Mouse (Mus musculus) heart, postnatal 36 days (tissue): Measurements from ENCODE around the gene Man1b1. TPM values are rescaled to one million over a fixed set of nuclear protein-coding genes. Genes with fewer than 3 reads are reported as not detected.

ENCODE experiments used
- DNase-seq, 2 experiments: peaks; one replicate each; pipeline ENCODE4 v3.0.0; 2021 to 2022
- intact Hi-C: fragments of 180-260 bp; cut with DNase I; formaldehyde crosslinking; loops from one replicate; pipeline ENCODE4 v1.15.1; 2025
- total RNA-seq, 2 experiments: library from RNA; stranded (reverse); gene quantifications; 2 replicates each; pipeline ENCODE4 v1.2.3; 2021

Man1b1 gene
- total RNA-seq = 10 to 100 TPM; 21.9 to 23.2 TPM

GRCm38 (mm10) chr2:25332286-25333160, at the start of gene Man1b1:
TSS of gene Man1b1 (plus strand) at chr2:25332338.
- intact Hi-C loops = loop anchor here (2.0 to 5.0 kb wide), 4 partner anchors 60 to 135 kb away; partner anchors contain the start of genes Abca2, Anapc2, Ssna1 and Tmem203
- DNase-seq = peak; percentile 100

GRCm38 (mm10) chr2:25285551-25285950, 46.6 kb upstream of the Man1b1 start:
- intact Hi-C loops = no loop called here
- no peak for DNase-seq

GRCm38 (mm10) chr2:25286314-25286713, 45.8 kb upstream of the Man1b1 start:
- intact Hi-C loops = no loop called here
- DNase-seq = no peak

GRCm38 (mm10) chr2:25286837-25287636, 45.1 kb upstream of the Man1b1 start:
- intact Hi-C loops = no loop called here
- no peak for DNase-seq

- intact Hi-C loops = no loop called here
These were observed 44.0 kb upstream of the Man1b1 start, which contains the start of gene Tmem210 for GRCm38 (mm10) chr2:25287927-25288649. TSS of gene Tmem210 (plus strand) at chr2:25288145.

GRCm38 (mm10) chr2:25288734-25289345, 43.3 kb upstream of the Man1b1 start:
- no peak for DNase-seq
- intact Hi-C loops = no loop called here

More at GRCm38 (mm10) chr2:25287927-25288649, 44.0 kb upstream of the Man1b1 start, which contains the start of gene Tmem210:
- no peak for DNase-seq

- intact Hi-C loops = loop anchor here (5.0 kb wide), 2 partner anchors 62 to 162 kb away; no protein-coding TSS in a partner anchor
- DNase-seq = no peak
These were observed 42.5 kb upstream of the Man1b1 start, which contains the start of gene Lrrc26 for GRCm38 (mm10) chr2:25289651-25290050. TSS of gene Lrrc26 (plus strand) at chr2:25289915.

- peak in 1 of 2 experiments; percentile 25 for DNase-seq
- intact Hi-C loops = loop anchor here (5.0 kb wide), 2 partner anchors 63 to 163 kb away; no protein-coding TSS in a partner anchor
These were observed 41.9 kb upstream of the Man1b1 start for GRCm38 (mm10) chr2:25290101-25290815.

- intact Hi-C loops = loop anchor here (5.0 kb wide), 2 partner anchors 63 to 163 kb away; no protein-coding TSS in a partner anchor
- no peak for DNase-seq
These were observed 41.4 kb upstream of the Man1b1 start for GRCm38 (mm10) chr2:25290816-25291130.

- peak in 1 of 2 experiments; percentile 35 for DNase-seq
- intact Hi-C loops = loop anchor here (2.0 to 5.0 kb wide), 3 partner anchors 33 to 164 kb away; no protein-coding TSS in a partner anchor
These were observed 40.7 kb upstream of the Man1b1 start for GRCm38 (mm10) chr2:25291184-25292053.

- peak; percentile 34 to 52 for DNase-seq
- intact Hi-C loops = loop anchor here (2.0 to 5.0 kb wide), 3 partner anchors 33 to 165 kb away; no protein-coding TSS in a partner anchor
These were observed 40.0 kb upstream of the Man1b1 start for GRCm38 (mm10) chr2:25292054-25292544.

- DNase-seq = peak; percentile 86
- intact Hi-C loops = loop anchor here (2.0 to 5.0 kb wide), 3 partner anchors 34 to 166 kb away; no protein-coding TSS in a partner anchor
These were observed 39.3 kb upstream of the Man1b1 start for GRCm38 (mm10) chr2:25292856-25293255.

GRCm38 (mm10) chr2:25293706-25294105, 38.4 kb upstream of the Man1b1 start:
- DNase-seq = no peak
- intact Hi-C loops = loop anchor here (2.0 to 5.0 kb wide), 3 partner anchors 35 to 166 kb away; no protein-coding TSS in a partner anchor

GRCm38 (mm10) chr2:25297093-25297492, 35.0 kb upstream of the Man1b1 start:
- intact Hi-C loops = no loop called here
- no peak for DNase-seq

GRCm38 (mm10) chr2:25298046-25298445, 34.1 kb upstream of the Man1b1 start:
- DNase-seq = no peak
- intact Hi-C loops = no loop called here

GRCm38 (mm10) chr2:25303452-25303851, 28.7 kb upstream of the Man1b1 start:
- intact Hi-C loops = no loop called here
- no peak for DNase-seq

- no peak for DNase-seq
- intact Hi-C loops = no loop called here
These were observed 28.0 kb upstream of the Man1b1 start for GRCm38 (mm10) chr2:25303931-25304656.
